Mouse (Mus musculus) intestine, embryonic 15.5 days (tissue): ENCODE results near the gene Pspn. TPM values are rescaled to one million over a fixed set of nuclear protein-coding genes. Genes with fewer than 3 reads are reported as not detected.

Source experiments
- ATAC-seq: fragments of 200-750 bp; cut with Nextera tagmentation; 2 replicates; pipeline ENCODE4 v1.8.0; 2017; ENCODE audit warnings: moderate TSS enrichment, moderate library complexity
- H3K27ac ChIP-seq: fragments of 300-500 bp; sonication (generic); 2 replicates; pipeline ENCODE4 v1.5.1; 2015; ENCODE audit warnings: mild to moderate bottlenecking, inconsistent platforms
- H3K27me3 ChIP-seq: fragments of 300-500 bp; sonication (generic); replicated peaks from 2 replicates; pipeline ENCODE4 v1.6.1; 2015; ENCODE audit warnings: inconsistent platforms
- H3K36me3 ChIP-seq: fragments of 300-500 bp; sonication (generic); 2 replicates; pipeline ENCODE4 v1.6.1; 2015; ENCODE audit warnings: inconsistent platforms
- H3K4me1 ChIP-seq: fragments of 300-500 bp; sonication (generic); replicated peaks from 2 replicates; pipeline ENCODE4 v1.6.1; 2015; ENCODE audit warnings: inconsistent platforms
- H3K4me2 ChIP-seq: fragments of 300-500 bp; sonication (generic); replicated peaks from 2 replicates; pipeline ENCODE4 v1.6.1; 2015; ENCODE audit warnings: mild to moderate bottlenecking, inconsistent platforms
- H3K4me3 ChIP-seq: fragments of 300-500 bp; sonication (generic); replicated peaks from 2 replicates; pipeline ENCODE4 v1.5.1; 2015; ENCODE audit warnings: inconsistent platforms
- H3K9ac ChIP-seq: fragments of 300-500 bp; sonication (generic); 2 replicates; pipeline ENCODE4 v1.6.1; 2015; ENCODE audit warnings: inconsistent platforms
- H3K9me3 ChIP-seq: fragments of 300-500 bp; sonication (generic); 2 replicates; pipeline ENCODE4 v1.6.1; 2016; ENCODE audit warnings: inconsistent platforms
- WGBS: fragments of 180-500 bp; shearing (Covaris S2); methylation state at CpG from one replicate; pipeline ENCODE4 v1.1.7; 2015; 5-methylcytosine and 5-hydroxymethylcytosine counted together
- polyA plus RNA-seq: library from polyadenylated mRNA; unstranded; fragments of >200 nt; fragmentation: Nextera tagmentation; extraction: Ambion mirVana; gene quantifications from 2 replicates; pipeline ENCODE4 v1.2.1, GENCODE M21; 2015

Pspn gene
- polyA plus RNA-seq, 1 experiment from 2014 or later: 0.45 TPM

DNA sequence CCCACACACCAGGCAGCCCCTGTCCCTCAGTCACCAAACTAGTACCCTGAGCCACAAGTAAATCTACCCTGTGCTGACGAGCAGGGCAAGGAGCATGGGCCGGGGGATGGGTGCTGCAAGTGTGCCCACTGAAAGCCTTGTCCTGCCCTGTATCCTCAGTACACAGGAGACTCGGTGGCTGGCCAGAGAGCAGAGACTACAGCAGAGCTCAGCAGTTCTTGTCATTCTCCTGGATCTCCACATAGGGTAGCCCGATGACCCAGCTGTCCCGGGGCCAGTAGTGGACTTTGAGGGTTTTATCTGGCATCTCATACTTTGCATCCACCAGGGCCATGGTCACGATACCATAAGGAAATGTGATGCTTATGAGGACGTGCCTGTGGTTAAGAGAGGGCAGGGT is 44.9 kb downstream of the Pspn start:
- H3K27me3 ChIP-seq: no peaks in the 10 kb centered on the region
- no peak overlapping the region for H3K27ac ChIP-seq
- no peak overlapping the region for H3K4me2 ChIP-seq
- H3K4me3 ChIP-seq: no peak overlapping the region
- no peaks in the 10 kb centered on the region for H3K9me3 ChIP-seq
- H3K9ac ChIP-seq: no peak overlapping the region
- ATAC-seq: no peak
- H3K4me1 ChIP-seq: peaks cover 4% of the 10 kb centered on the region; the same call in 1 of the 2 replicates
- 84% methylated on average over 7 of the region's 7 CpGs for WGBS
- no peaks in the 10 kb centered on the region for H3K36me3 ChIP-seq

DNA sequence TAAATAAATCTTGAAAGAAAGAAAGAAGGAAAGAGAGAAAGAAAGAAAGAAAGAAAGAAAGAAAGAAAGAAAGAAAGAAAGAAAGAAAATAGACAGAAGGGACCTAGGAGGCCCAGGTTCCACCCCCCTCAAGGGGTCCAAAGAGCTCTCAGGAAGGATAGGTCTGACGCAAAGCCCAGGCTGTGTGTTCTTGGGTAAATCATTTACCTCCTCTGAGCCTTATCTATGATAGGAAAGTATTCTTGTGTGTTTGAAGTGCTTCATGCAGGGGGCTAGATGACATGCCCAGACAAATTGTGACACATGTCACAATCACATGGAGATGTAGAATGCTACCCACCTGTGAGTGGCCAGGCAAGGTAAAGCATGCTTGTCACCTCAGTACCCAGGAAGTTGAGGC is 47.2 kb downstream of the Pspn start:
- Histone ChIP-seq H3K27ac (no peak overlapping the region), H3K27me3 (no peaks in the 10 kb centered on the region), H3K36me3 (no peaks in the 10 kb centered on the region), H3K9ac (no peak overlapping the region), H3K4me2 (no peak overlapping the region), H3K4me1 (no peaks in the 10 kb centered on the region), H3K9me3 (no peaks in the 10 kb centered on the region), H3K4me3 (no peak overlapping the region)
- 60% methylated on average over 1 of the region's 1 CpGs for WGBS
- peak; percentile 90 for ATAC-seq

DNA sequence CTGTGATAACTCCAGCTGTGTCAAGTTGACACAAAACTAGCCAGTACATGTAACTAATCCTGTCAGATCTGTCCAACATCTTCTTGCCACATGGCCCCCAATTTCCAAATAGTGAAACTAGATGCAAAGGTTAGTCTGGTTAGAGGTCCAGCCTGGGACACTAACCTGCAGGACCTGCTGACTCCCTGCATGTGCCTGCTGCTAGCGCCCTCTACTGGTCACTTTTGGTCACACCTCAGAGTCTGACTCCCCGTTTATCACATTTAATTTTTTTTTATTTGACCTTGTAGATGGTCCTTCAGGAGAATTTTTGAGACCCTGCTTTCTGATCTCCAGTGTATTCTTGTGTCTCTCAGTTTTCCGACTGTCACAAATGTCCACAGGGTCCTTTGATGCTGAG is 48.9 kb downstream of the Pspn start:
- WGBS: 14% methylated on average over 3 of the region's 3 CpGs
- no peaks in the 10 kb centered on the region for H3K27me3 ChIP-seq
- H3K4me2 ChIP-seq: no peak overlapping the region
- H3K4me1 ChIP-seq: no peaks in the 10 kb centered on the region
- no peak overlapping the region for H3K4me3 ChIP-seq
- H3K9me3 ChIP-seq: no peaks in the 10 kb centered on the region
- H3K27ac ChIP-seq: no peak overlapping the region
- H3K9ac ChIP-seq: no peak overlapping the region
- ATAC-seq: no peak
- no peaks in the 10 kb centered on the region for H3K36me3 ChIP-seq

Other genes with a start within 250 kb of the Pspn start
- 9.9 and 10.7 TPM in 2 replicates for gene Nrtn, start 242.5 kb downstream of the Pspn start, polyA plus RNA-seq
- gene Dus3l, start 235.3 kb downstream of the Pspn start, polyA plus RNA-seq: 38.7 and 42.8 TPM in 2 replicates
- 1.2 and 1.6 TPM in 2 replicates for gene Prr22, start 229.8 kb downstream of the Pspn start, polyA plus RNA-seq
- gene Rfx2, start 169.0 kb downstream of the Pspn start, polyA plus RNA-seq: 3.1 and 4.4 TPM in 2 replicates
- not detected in 2 replicates for gene Acsbg2, start 125.6 kb downstream of the Pspn start, polyA plus RNA-seq
- 0.15 and 0.19 TPM in 2 replicates for gene 1700061G19Rik, start 124.5 kb downstream of the Pspn start, polyA plus RNA-seq
- 39.9 and 40.2 TPM in 2 replicates for gene Mllt1, start 64.6 kb downstream of the Pspn start, polyA plus RNA-seq
- gene Acer1, start 17.9 kb downstream of the Pspn start, polyA plus RNA-seq: 0.46 and 1.00 TPM in 2 replicates
- 149 and 166 TPM in 2 replicates for gene Clpp, start 9.7 kb downstream of the Pspn start, polyA plus RNA-seq
- 41.1 and 42.4 TPM in 2 replicates for gene Alkbh7, start 2.7 kb downstream of the Pspn start, polyA plus RNA-seq
- 60.0 and 61.8 TPM in 2 replicates for gene Gtf2f1, start 11.3 kb upstream of the Pspn start, polyA plus RNA-seq
- gene Gm17949, start 11.5 kb upstream of the Pspn start, polyA plus RNA-seq: 0.24 and 0.42 TPM in 2 replicates
- 37.5 and 38.9 TPM in 2 replicates for gene Khsrp, start 31.5 kb upstream of the Pspn start, polyA plus RNA-seq
- gene Slc25a41, start 41.6 kb upstream of the Pspn start, polyA plus RNA-seq: not detected in 2 replicates
- 90.2 and 91.6 TPM in 2 replicates for gene Crb3, start 59.1 kb upstream of the Pspn start, polyA plus RNA-seq
- gene Slc25a23, start 59.8 kb upstream of the Pspn start, polyA plus RNA-seq: 7.8 and 8.8 TPM in 2 replicates
- 6.5 and 6.7 TPM in 2 replicates for gene Dennd1c, start 78.5 kb upstream of the Pspn start, polyA plus RNA-seq
- 24.2 and 27.1 TPM in 2 replicates for gene Tubb4a, start 87.8 kb upstream of the Pspn start, polyA plus RNA-seq
- 8.3 and 8.9 TPM in 2 replicates for gene Tnfsf9, start 105.3 kb upstream of the Pspn start, polyA plus RNA-seq
- gene Cd70, start 149.8 kb upstream of the Pspn start, polyA plus RNA-seq: 0.23 TPM in 1 of 2 replicates, not detected in the other
- gene Tnfsf14, start 194.2 kb upstream of the Pspn start, polyA plus RNA-seq: 0.23 and 0.29 TPM in 2 replicates
- 4.3 and 7.7 TPM in 2 replicates for gene C3, start 228.1 kb upstream of the Pspn start, polyA plus RNA-seq
- gene Gpr108, start 248.4 kb upstream of the Pspn start, polyA plus RNA-seq: 32.6 and 34.7 TPM in 2 replicates
- 45.2 and 46.1 TPM in 2 replicates for gene Trip10, start 249.4 kb upstream of the Pspn start, polyA plus RNA-seq